Mouse (Mus musculus) heart, embryonic 11.5 days (tissue): ENCODE data around the gene Gm7361. TPM values are rescaled to one million over a fixed set of nuclear protein-coding genes. Genes with fewer than 3 reads are reported as not detected.
"Not testable (repeated sequence)": the region's sequence is repeated elsewhere in the genome, so short reads cannot be mapped to it uniquely, and the experiment has no call there.

Source experiments
- ATAC-seq: fragments of 200-750 bp; cut with Nextera tagmentation; replicated peaks from 2 replicates; pipeline ENCODE4 v1.8.0; 2017; ENCODE audit warnings: moderate library complexity; ENCODE audit not compliant: insufficient number of reproducible peaks, low FRiP score, low TSS enrichment
- H3K27ac ChIP-seq: fragments of 300-500 bp; sonication (generic); 2 replicates; pipeline ENCODE4 v1.5.1; 2014; ENCODE audit warnings: mild to moderate bottlenecking, low read depth, low read length
- H3K27me3 ChIP-seq: fragments of 300-500 bp; sonication (generic); 2 replicates; pipeline ENCODE4 v1.6.1; 2014; ENCODE audit warnings: mild to moderate bottlenecking, low read length, mixed read lengths; ENCODE audit not compliant: control insufficient read depth, insufficient read depth
- H3K36me3 ChIP-seq: fragments of 300-500 bp; sonication (generic); 2 replicates; pipeline ENCODE4 v1.6.1; 2014; ENCODE audit warnings: mild to moderate bottlenecking, low read length, moderate library complexity, mixed read lengths; ENCODE audit not compliant: control insufficient read depth, insufficient read depth
- H3K4me1 ChIP-seq: fragments of 300-500 bp; sonication (generic); 2 replicates; pipeline ENCODE4 v1.6.1; 2014; ENCODE audit warnings: low read length; ENCODE audit not compliant: control insufficient read depth, insufficient read depth
- H3K4me2 ChIP-seq: fragments of 300-500 bp; sonication (generic); 2 replicates; pipeline ENCODE4 v1.6.1; 2014; ENCODE audit warnings: mild to moderate bottlenecking, moderate library complexity
- H3K4me3 ChIP-seq: fragments of 300-500 bp; sonication (generic); 2 replicates; pipeline ENCODE4 v1.5.1; 2014; ENCODE audit warnings: low read depth, low read length
- H3K9ac ChIP-seq: fragments of 300-500 bp; sonication (generic); 2 replicates; pipeline ENCODE4 v1.6.1; 2014; ENCODE audit warnings: mild to moderate bottlenecking, low read depth, low read length, moderate library complexity
- H3K9me3 ChIP-seq: fragments of 300-500 bp; sonication (generic); replicated peaks from 2 replicates; pipeline ENCODE4 v1.6.1; 2016; ENCODE audit warnings: low read length; ENCODE audit not compliant: control insufficient read depth
- WGBS: fragments of 180-500 bp; shearing (Covaris S2); extraction: QIAGEN DNeasy Blood & Tissue Kit; methylation state at CpG from one replicate; pipeline ENCODE4 v1.1.7; 2014; ENCODE audit not compliant: insufficient replicate concordance; 5-methylcytosine and 5-hydroxymethylcytosine counted together
- polyA plus RNA-seq: library from polyadenylated mRNA; unstranded; fragments of >200 nt; fragmentation: Nextera tagmentation; extraction: Ambion mirVana; gene quantifications from 2 replicates; pipeline ENCODE4 v1.2.1, GENCODE M21; 2014

The Gm7361 gene
- polyA plus RNA-seq, result 0.15 TPM in 1 of 2 replicates, not detected in the other

GRCm38 (mm10) chr5:26257391-26257790 is at the start of gene Gm7361:
TSS of gene Gm7361 (plus strand) at chr5:26257691.
- H3K4me2 ChIP-seq, H3K4me3 ChIP-seq, H3K9me3 ChIP-seq, H3K27ac ChIP-seq, H3K4me1 ChIP-seq, H3K9ac ChIP-seq, H3K27me3 ChIP-seq, H3K36me3 ChIP-seq, ATAC-seq: not testable (repeated sequence)
- 67% methylated on average over 3 of the region's 3 CpGs for WGBS

GRCm38 (mm10) chr5:26211030-26211429 is 46.5 kb upstream of the Gm7361 start:
- Histone ChIP-seq H3K36me3 (no peaks in the 10 kb centered on the region), H3K4me3 (no peak overlapping the region), H3K27ac (no peak overlapping the region), H3K4me1 (no peaks in the 10 kb centered on the region), H3K9ac (no peak overlapping the region), H3K9me3 (no peaks in the 10 kb centered on the region), H3K4me2 (no peak overlapping the region), H3K27me3 (no peaks in the 10 kb centered on the region)
- no peak for ATAC-seq
- WGBS, result 82% methylated on average over 4 of the region's 4 CpGs

GRCm38 (mm10) chr5:26222076-26222475 is 35.4 kb upstream of the Gm7361 start:
- ATAC-seq, result no peak

GRCm38 (mm10) chr5:26266656-26267055 is 9.2 kb downstream of the Gm7361 start:
- ATAC-seq, H3K27me3 ChIP-seq: not testable (repeated sequence)
- WGBS, result 65% methylated on average over 3 of the region's 3 CpGs

More at GRCm38 (mm10) chr5:26222076-26222475, 35.4 kb upstream of the Gm7361 start:
- H3K9ac ChIP-seq, result no peak overlapping the region
- no peaks in the 10 kb centered on the region for H3K9me3 ChIP-seq
- 64% methylated on average over 1 of the region's 1 CpGs for WGBS
- H3K27ac ChIP-seq, result no peak overlapping the region
- no peaks in the 10 kb centered on the region for H3K36me3 ChIP-seq
- no peak overlapping the region for H3K4me3 ChIP-seq
- no peaks in the 10 kb centered on the region for H3K4me1 ChIP-seq
- H3K27me3 ChIP-seq, result no peaks in the 10 kb centered on the region
- H3K4me2 ChIP-seq, result no peak overlapping the region

DNA sequence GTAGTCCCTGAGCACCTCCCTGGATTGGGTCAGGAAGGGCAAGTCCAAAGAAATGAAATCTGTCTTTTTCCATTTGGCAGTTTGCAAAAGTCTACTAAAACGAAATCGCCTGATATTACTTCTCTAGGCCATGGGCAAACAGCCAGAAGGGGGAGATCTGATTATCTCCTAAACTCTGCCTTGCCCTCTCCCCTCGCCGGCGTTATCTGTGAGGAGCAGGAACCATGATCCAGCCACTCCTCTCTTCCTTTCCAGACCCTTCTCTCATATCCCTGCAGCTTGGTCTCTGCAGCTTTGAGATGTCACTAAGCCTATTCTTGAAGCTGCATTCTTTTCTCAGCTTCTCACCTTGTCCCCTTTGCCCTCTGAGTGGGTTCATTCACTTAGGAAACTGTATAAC is 22.9 kb downstream of the Gm7361 start:
- Histone ChIP-seq H3K9ac (no peak overlapping the region), H3K9me3 (no peaks in the 10 kb centered on the region), H3K4me1 (no peaks in the 10 kb centered on the region), H3K4me3 (no peak overlapping the region), H3K27ac (no peak overlapping the region), H3K27me3 (no peaks in the 10 kb centered on the region), H3K4me2 (no peak overlapping the region), H3K36me3 (no peaks in the 10 kb centered on the region)
- WGBS, result 54% methylated on average over 5 of the region's 5 CpGs
- no peak for ATAC-seq

More at GRCm38 (mm10) chr5:26266656-26267055, 9.2 kb downstream of the Gm7361 start:
- H3K9ac ChIP-seq, H3K4me2 ChIP-seq, H3K4me3 ChIP-seq, H3K27ac ChIP-seq, H3K4me1 ChIP-seq, H3K36me3 ChIP-seq, H3K9me3 ChIP-seq: not testable (repeated sequence)

DNA sequence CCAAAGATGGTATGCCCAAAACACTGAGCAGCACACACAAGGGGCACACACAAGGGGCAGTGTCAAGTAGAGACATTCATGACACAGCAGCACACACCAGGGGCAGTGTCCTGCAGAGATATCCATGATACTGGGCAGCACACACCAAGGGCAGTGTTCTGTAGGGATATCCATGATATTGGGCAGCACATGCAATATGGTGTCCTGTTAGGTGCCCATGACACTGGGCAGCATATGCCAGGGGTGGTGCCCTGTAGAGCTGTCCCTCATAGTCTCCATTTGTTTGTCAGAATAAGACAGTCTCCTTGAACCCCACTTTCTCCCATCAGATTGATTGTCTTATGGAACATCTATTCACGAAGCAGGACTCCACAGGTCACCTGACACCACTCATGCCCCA is 24.2 kb downstream of the Gm7361 start:
- H3K4me2 ChIP-seq, result no peak overlapping the region
- H3K4me3 ChIP-seq, result no peak overlapping the region
- H3K27ac ChIP-seq, result no peak overlapping the region
- WGBS, result 81% methylated on average over 1 of the region's 1 CpGs
- H3K36me3 ChIP-seq, result no peaks in the 10 kb centered on the region
- H3K27me3 ChIP-seq, result no peaks in the 10 kb centered on the region
- no peaks in the 10 kb centered on the region for H3K9me3 ChIP-seq
- H3K9ac ChIP-seq, result no peak overlapping the region
- no peaks in the 10 kb centered on the region for H3K4me1 ChIP-seq
- no peak for ATAC-seq

DNA sequence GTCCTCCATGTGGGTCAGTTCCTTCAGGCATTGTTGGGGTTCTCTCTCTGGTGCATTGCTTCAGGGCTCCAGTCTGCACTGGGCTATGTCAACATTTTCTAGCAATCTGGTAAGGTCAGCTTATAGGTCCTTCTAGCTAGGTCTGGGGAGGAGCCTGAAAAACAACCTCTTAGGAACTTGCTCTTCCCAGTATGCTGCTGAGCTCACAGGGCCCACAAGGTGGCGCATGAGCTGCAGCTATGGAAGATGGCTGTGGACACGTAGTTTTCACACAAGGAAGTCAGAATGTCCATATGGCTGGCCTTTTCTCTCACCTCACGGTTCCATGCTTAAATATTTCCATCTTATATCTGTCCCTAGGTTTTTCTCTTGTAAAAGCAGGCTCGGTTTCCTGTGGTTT is 24.8 kb downstream of the Gm7361 start:
- Histone ChIP-seq H3K36me3 (no peaks in the 10 kb centered on the region), H3K27ac (no peak overlapping the region), H3K4me2 (no peak overlapping the region), H3K9ac (no peak overlapping the region), H3K4me1 (no peaks in the 10 kb centered on the region), H3K9me3 (no peaks in the 10 kb centered on the region), H3K4me3 (no peak overlapping the region), H3K27me3 (no peaks in the 10 kb centered on the region)
- WGBS, result 5% methylated on average over 4 of the region's 4 CpGs
- ATAC-seq, result no peak; the same call in 1 of the 2 replicates

DNA sequence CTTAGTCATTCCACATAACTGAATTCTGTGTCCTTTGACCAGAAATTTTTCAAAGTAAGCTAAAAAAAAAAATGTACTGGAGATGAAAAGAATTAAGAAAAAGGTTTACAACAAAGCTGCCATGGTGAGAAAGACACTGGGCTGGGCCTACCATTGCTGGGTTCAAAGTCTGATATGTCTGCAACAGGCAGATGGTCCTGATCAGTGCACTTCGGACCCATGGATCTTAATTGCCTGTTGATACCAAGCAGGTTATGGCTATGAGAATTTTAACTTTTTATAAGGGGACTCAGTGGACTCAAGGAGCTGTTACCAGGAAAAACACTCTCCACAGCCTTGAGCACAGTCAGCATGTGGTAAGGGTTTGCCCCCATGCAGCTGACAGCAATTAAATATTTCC is 25.9 kb downstream of the Gm7361 start:
- Histone ChIP-seq H3K4me3 (no peak overlapping the region), H3K36me3 (no peaks in the 10 kb centered on the region), H3K9me3 (no peaks in the 10 kb centered on the region), H3K4me2 (no peak overlapping the region), H3K4me1 (no peaks in the 10 kb centered on the region), H3K27ac (no peak overlapping the region), H3K9ac (no peak overlapping the region), H3K27me3 (no peaks in the 10 kb centered on the region)
- 75% methylated on average over 1 of the region's 1 CpGs for WGBS
- ATAC-seq, result no peak

DNA sequence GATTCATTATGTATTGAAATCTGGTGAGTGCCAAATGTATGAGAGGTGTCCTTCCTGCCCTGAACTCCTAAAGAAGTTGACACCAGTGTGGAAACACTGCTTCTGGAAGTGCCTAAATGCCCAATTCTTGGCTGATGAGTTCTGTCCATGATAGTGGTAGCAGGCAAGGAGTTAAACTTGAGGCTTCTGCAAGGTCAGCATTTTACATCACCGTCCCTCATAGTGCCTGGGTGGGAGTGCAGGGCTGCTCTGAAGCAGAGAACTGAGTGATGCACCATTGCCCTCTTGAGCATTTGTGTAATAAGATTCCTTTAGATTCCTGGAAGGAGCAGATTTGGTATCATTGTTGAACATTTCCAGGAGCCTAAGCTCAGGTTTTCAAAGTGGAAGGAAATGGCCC is 34.1 kb downstream of the Gm7361 start:
- no peaks in the 10 kb centered on the region for H3K4me1 ChIP-seq
- H3K27me3 ChIP-seq, result no peaks in the 10 kb centered on the region
- H3K9me3 ChIP-seq, result no peaks in the 10 kb centered on the region
- H3K4me3 ChIP-seq, result no peak overlapping the region
- H3K36me3 ChIP-seq, result no peaks in the 10 kb centered on the region
- H3K9ac ChIP-seq, result no peak overlapping the region
- ATAC-seq, result no peak
- H3K27ac ChIP-seq, result no peak overlapping the region
- no peak overlapping the region for H3K4me2 ChIP-seq
- 64% methylated on average over 1 of the region's 1 CpGs for WGBS
